Mouse (Mus musculus) liver, adult 2 months (tissue): ENCODE measurements around the gene Zfp334.

Source experiments
- CTCF ChIP-seq: fragments of 200-500 bp; IDR thresholded peaks from 2 replicates; pipeline ENCODE4 v1.5.1; 2011; ENCODE audit warnings: low read depth, low read length, control low read depth
- POLR2A ChIP-seq: fragments of 200-500 bp; IDR thresholded peaks from 2 replicates; pipeline ENCODE4 v1.6.1; 2011; ENCODE audit warnings: low read length, control low read depth; ENCODE audit not compliant: insufficient read depth; ENCODE audit errors: extremely low read depth

- TF ChIP-seq POLR2A = no peak
- TF ChIP-seq CTCF = no peak
Observed at GRCm38 (mm10) chr2:165415141-165415721, 27.2 kb upstream of the Zfp334 start.
